Mouse (Mus musculus) cortical plate, adult 2 months (tissue): Measurements from ENCODE around the gene Cd59a. TPM values are rescaled to one million over a fixed set of nuclear protein-coding genes. Genes with fewer than 3 reads are reported as not detected.
"Not testable (repeated sequence)": the region's sequence is repeated elsewhere in the genome, so short reads cannot be mapped to it uniquely, and the experiment has no call there.

Source experiments
- H3K27ac ChIP-seq: fragments of 200-500 bp; 2 replicates; pipeline ENCODE4 v1.5.1; 2012; ENCODE audit warnings: low read length, control low read depth, inconsistent platforms; ENCODE audit not compliant: insufficient read depth
- H3K4me1 ChIP-seq: fragments of 200-500 bp; 2 replicates; pipeline ENCODE4 v1.6.1; 2011; ENCODE audit warnings: low read length; ENCODE audit not compliant: control insufficient read depth, insufficient read depth
- H3K4me3 ChIP-seq: fragments of 200-500 bp; 2 replicates; pipeline ENCODE4 v1.5.1; 2011; ENCODE audit warnings: mild to moderate bottlenecking, low read length, control low read depth; ENCODE audit not compliant: insufficient read depth
- CTCF ChIP-seq: fragments of 200-500 bp; IDR thresholded peaks from 2 replicates; pipeline ENCODE4 v1.5.1; 2011; ENCODE audit warnings: mild to moderate bottlenecking, control low read depth, low read length; ENCODE audit not compliant: insufficient read depth; ENCODE audit errors: extremely low read depth
- POLR2A ChIP-seq: fragments of 200-500 bp; IDR thresholded peaks from 2 replicates; pipeline ENCODE4 v1.6.1; 2011; ENCODE audit warnings: mild to moderate bottlenecking, low read length, control low read depth; ENCODE audit not compliant: insufficient read depth; ENCODE audit errors: extremely low read depth
- polyA plus RNA-seq: library from polyadenylated mRNA; depleted of rRNA; stranded (reverse); fragments of >200 nt; gene quantifications from 2 replicates; pipeline ENCODE4 v1.2.3, GENCODE M21; 2012

Gene Cd59a
- polyA plus RNA-seq, 1 experiment: 14.9 TPM

DNA sequence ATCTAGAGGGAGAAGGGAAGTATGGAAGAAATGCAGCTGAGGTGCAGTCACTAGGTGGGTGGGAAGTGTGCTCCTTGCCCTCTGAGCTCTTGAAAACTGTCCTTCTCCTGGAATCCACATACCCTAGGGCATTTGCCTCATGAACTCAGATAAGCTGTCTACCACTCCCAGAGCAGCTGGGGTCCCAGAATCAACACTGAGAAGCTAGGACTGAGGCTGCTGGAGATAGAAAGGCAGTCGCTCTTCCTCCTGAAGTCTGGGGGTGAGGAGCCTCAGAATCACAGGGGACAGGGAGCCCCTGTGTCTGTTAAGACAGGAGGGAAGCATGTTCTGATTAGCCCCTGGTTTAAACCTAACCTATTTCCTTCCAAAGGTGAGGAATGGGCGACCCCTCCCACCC is 13.9 kb downstream of the Cd59a start:
- no peaks in the 10 kb centered on the region for H3K4me1 ChIP-seq
- TF ChIP-seq POLR2A (no peak), CTCF (no peak)
- H3K27ac ChIP-seq: no peak overlapping the region
- H3K4me3 ChIP-seq: no peak overlapping the region

DNA sequence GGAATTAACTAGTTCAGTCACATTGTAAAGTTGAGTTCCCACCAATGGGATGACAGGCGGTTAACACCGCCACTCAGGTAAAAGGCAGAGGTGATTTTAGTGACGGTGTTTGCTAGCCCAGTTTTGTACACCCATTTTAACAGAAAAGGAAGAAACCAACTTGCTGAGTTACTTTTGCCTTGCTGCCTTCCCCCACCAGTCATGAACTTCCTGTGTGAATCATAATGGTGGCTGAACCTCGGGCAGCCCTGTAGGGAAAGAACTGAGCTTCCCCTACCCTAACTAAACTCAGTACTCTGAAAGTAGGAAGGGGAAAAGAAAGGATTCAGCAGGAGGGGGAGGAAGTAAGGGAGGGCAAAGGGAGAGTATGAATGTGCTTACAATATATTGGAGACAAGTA is 14.4 kb downstream of the Cd59a start:
- no peaks in the 10 kb centered on the region for H3K4me1 ChIP-seq
- TF ChIP-seq POLR2A: no peak
- TF ChIP-seq CTCF: no peak
- no peak overlapping the region for H3K4me3 ChIP-seq
- H3K27ac ChIP-seq: no peak overlapping the region

DNA sequence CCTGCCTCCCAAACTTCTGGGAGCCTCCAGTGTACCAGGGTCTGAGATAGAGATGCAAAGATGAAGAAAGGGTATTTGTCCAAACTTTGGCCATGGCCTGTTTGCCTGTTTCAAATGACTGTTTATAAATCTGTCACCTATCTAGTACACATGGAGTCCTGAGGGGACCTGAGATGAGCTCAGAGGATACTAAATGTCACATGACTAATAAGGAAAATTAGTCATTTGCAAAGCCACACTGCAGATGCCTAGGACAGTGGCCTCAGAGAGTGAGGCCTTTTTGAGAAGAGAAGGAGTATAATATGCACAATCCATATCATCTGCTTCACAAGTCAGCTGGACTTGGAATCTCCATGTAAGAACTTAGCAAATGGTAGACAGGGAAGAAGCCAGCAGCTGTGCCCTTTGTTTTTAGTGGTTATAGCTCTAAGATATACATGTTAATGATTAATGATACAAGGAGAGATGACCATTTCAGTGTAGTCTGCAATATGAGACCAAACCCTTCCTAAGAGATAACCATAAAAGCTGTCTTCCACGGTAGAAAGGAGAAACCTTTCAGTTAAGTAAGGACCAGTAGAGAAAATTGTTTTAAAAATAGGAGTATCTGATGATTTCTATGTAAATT is 15.7 kb downstream of the Cd59a start:
- not testable (repeated sequence) for H3K4me1 ChIP-seq, H3K27ac ChIP-seq, H3K4me3 ChIP-seq

DNA sequence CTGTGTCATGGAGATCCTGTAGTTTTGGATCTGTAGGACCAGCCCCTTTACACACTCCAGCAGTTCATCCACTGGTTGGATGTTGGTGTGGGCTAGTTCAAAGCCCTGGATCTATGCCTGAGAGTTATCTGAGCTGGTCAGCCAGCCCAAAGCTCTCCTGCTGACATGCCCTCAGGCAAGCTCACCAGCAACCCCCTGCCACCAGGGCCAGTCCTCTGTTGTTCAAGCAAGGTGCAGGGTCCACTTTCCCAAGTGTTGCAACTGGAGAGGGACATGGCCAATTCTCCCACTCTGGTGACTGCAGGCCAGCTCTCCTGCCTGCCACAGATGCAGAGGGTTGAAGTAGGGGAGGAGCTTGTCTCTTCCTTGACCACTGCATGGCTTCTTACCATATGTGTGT is 18.0 kb downstream of the Cd59a start:
- H3K4me1 ChIP-seq, H3K4me3 ChIP-seq: not testable (repeated sequence)

DNA sequence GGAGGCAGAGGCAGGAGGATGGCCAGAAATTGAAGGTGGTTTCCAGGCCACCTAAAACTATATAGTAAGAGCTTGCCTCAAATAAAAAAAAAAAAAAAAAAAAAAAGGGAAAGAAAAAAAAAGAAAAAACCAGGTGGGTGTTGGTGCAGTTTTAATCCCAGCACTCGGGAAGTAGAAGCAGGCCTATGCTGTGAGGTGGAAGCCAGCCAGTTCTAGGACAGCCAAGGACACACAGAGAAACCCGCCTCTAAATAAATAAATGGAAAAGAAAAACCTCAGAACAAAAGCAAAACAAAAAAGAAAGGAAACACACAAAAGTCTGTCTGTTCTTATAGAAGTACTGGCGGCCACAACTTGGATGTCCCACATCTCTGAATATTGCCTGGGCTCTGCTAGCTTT is 19.3 kb downstream of the Cd59a start:
- H3K4me3 ChIP-seq: no peak overlapping the region
- no peaks in the 10 kb centered on the region; the same call in 1 of the 2 replicates for H3K4me1 ChIP-seq
- H3K27ac ChIP-seq: no peak overlapping the region
- no peak for TF ChIP-seq CTCF
- no peak for TF ChIP-seq POLR2A

More for the DNA sequence above, 18.0 kb downstream of the Cd59a start:
- not testable (repeated sequence) for H3K27ac ChIP-seq

DNA sequence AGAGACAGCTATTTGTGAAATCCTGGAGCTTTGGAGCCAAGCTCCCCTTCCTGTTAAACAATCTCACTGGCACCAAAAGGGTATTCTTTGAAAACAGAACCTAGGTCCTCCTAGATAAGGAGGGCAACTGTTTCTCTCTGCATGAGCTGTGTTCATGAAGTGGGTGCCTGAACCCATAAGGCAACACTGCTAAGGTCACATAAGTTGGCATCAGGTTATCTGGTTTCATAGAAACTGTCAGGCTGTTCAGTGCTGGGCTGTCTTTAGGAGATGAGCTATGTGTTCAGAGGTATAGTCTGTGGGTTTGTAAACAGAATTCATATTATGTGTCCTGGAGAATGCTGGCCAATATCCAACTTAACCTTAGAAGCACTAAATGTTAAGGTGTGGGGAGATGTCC is 21.6 kb downstream of the Cd59a start:
- H3K4me1 ChIP-seq: not testable (repeated sequence)

DNA sequence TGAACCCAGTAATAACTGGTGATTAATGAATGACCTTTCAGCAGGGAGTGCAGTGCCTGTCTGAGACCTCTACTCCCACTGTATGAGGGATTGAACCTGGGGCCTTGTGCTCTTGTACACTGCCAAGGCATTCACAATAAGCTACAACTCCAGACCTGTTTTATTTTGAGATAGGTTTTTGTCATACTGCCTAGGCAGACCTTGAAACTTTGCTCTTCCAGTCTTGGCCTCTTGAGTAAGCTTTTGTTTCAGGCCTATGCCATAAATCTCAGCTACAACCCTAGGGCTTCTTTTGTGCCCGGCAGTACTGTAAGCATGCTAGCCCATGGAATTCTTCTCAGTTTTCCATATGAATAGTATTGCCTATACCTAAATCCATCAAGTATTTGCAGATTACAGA is 23.5 kb downstream of the Cd59a start:
- peaks cover 3% of the 10 kb centered on the region; the same call in 1 of the 2 replicates for H3K4me1 ChIP-seq
- TF ChIP-seq POLR2A: no peak
- H3K4me3 ChIP-seq: no peak overlapping the region
- no peak overlapping the region for H3K27ac ChIP-seq

More for the DNA sequence above, 21.6 kb downstream of the Cd59a start:
- not testable (repeated sequence) for H3K4me3 ChIP-seq, H3K27ac ChIP-seq

DNA sequence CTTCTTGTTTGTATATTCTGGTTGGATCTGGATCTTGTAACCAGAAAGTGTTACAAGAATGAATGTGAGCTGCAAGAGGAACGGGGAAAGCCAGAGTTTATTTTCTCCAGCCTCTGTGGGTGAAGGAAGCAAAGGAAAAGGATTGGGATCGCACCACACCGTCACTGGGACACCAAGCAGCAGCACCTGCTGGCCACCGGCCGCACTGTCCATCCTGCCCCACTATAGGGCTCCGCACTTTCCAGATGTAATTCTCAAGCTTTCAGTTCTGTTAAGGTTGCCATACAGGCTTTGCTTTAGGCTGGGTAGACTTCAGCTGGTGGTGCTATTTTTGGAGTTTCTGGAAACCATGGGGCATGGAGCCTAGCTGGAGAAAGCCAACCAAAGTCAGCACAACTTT is 24.7 kb downstream of the Cd59a start:
- Histone ChIP-seq H3K27ac (no peak overlapping the region), H3K4me1 (peaks cover 3% of the 10 kb centered on the region; the same call in 1 of the 2 replicates), H3K4me3 (no peak overlapping the region)
- TF ChIP-seq POLR2A: no peak
- no peak for TF ChIP-seq CTCF

DNA sequence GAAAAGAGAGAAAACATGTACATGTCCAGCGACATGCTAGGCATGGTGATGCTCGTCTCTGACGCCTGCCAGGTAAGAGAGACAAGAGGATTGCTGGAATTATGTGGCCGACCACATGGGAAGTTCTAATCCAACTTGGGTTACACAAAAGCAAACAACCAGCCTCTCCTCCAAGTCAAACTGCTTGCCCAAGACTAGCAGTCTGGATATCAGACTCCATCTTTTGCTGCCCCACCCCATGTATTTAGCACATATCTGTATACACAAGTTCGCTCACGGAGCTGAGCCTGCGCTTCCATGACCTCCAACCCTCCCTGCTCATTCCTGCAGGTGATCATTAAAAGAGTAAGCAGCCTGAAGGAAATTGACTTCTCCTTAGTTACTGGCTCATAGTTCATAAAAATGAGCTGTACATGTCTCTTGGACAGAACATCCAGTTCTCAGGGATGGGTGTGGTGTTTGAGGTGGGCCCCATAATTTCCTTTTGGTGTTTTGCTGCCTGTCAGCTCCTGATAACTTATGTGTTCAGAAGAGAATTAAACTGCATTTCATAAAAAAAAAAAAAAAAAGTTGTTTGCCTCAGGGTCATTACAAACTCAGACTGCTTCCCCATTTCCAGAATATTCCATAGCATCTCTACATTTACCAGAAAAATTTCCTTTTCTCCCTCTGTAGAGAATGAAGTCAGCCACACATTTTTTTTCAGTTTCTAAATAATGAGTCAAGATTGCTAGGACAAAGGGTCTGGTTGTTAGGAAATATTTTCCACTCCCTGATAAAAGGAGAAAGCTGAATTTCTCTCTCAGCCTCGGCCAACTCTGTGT is 26.3 kb downstream of the Cd59a start:
- TF ChIP-seq POLR2A (no peak), CTCF (no peak)
- Histone ChIP-seq H3K27ac (0 out of 2 replicates have a peak overlapping the region, but pooled peaks have one; percentile 39), H3K4me3 (peak overlapping the region; percentile 25)

DNA sequence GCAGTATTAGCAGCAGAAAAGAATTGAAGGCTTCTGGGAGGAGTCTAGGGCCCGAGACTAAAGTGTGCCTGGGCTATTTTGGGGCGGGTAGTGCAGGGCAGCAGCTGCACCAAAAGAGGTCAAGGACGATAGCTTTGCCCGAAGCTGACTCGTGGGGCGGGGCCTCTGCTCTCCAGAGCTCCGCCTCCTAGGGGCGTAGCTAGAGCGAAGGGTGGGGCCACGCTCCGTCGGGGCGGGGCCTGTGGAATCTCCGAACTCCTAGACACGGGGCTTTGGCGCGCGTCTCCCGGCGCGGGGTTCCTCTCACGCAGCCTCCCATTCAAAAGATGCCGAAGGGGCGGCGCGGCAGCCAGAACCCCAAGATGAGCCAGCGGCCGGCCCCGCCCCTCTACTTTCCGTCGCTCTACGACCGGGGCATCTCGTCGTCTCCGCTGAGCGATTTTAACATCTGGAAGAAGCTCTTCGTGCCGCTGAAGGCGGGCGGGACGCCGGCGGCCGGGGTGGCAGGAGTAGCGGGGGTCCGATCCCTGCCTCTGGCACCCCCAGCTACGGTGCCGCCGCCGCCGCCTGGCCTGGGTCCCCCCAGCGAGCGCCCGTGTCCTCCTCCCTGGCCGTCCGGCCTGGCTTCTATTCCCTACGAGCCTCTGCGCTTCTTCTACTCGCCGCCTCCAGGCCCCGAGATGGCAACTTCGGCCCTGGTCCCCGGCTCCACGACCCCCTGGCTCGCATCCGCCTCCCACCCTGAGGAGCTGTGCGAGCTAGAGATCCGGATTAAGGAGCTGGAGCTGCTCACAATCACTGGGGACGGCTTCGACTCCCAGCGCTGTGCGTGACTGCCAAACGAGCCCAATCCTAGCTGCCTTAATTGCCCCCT is 27.1 kb downstream of the Cd59a start, which contains the start of gene A930018P22Rik:
Gene A930018P22Rik, plus strand, starts transcription at position 265 of the 874 bp plus-strand sequence.
- 0 out of 2 replicates have a peak within 1 kb of the TSS, but pooled peaks have one; percentile 39 for H3K27ac ChIP-seq
- H3K4me3 ChIP-seq: peak within 1 kb of the TSS; percentile 25
- peak; percentile 30; the same call in 1 of the 2 replicates for TF ChIP-seq POLR2A
- no peak for TF ChIP-seq CTCF
- H3K4me1 ChIP-seq: peaks cover 3% of the 10 kb centered on the region; the same call in 1 of the 2 replicates

More for the DNA sequence above, 26.3 kb downstream of the Cd59a start:
- H3K4me1 ChIP-seq: peaks cover 3% of the 10 kb centered on the region; the same call in 1 of the 2 replicates
